Mouse (Mus musculus) stomach, postnatal 0 days (tissue): ENCODE measurements around the gene Ctf1. TPM values are rescaled to one million over a fixed set of nuclear protein-coding genes. Genes with fewer than 3 reads are reported as not detected.

Source experiments
- ATAC-seq: fragments of 200-750 bp; cut with Nextera tagmentation; 2 replicates; pipeline ENCODE4 v1.8.0; 2017; ENCODE audit not compliant: low FRiP score, low TSS enrichment
- DNase-seq: peaks from one replicate; pipeline ENCODE4 v3.0.0-alpha.2; 2016; ENCODE audit warnings: low spot score
- H3K27ac ChIP-seq: fragments of 300-500 bp; sonication (generic); replicated peaks from 2 replicates; pipeline ENCODE4 v1.5.1; 2014; ENCODE audit warnings: mild to moderate bottlenecking, control low read depth
- H3K27me3 ChIP-seq: fragments of 300-500 bp; sonication (generic); 2 replicates; pipeline ENCODE4 v1.6.1; 2014; ENCODE audit warnings: low read length; ENCODE audit not compliant: control insufficient read depth, insufficient read depth
- H3K36me3 ChIP-seq: fragments of 300-500 bp; sonication (generic); 2 replicates; pipeline ENCODE4 v1.6.1; 2014; ENCODE audit warnings: low read length, mixed read lengths; ENCODE audit not compliant: control insufficient read depth, insufficient read depth
- H3K4me1 ChIP-seq: fragments of 300-500 bp; sonication (generic); replicated peaks from 2 replicates; pipeline ENCODE4 v1.6.1; 2014; ENCODE audit warnings: antibody characterized with exemption; ENCODE audit not compliant: control insufficient read depth, insufficient read depth
- H3K4me2 ChIP-seq: fragments of 300-500 bp; sonication (generic); replicated peaks from 2 replicates; pipeline ENCODE4 v1.6.1; 2014; ENCODE audit warnings: low read depth, mild to moderate bottlenecking, control low read depth, moderate library complexity
- H3K4me3 ChIP-seq: fragments of 300-500 bp; sonication (generic); 2 replicates; pipeline ENCODE4 v1.5.1; 2014; ENCODE audit warnings: low read depth, low read length, control low read depth
- H3K9ac ChIP-seq: fragments of 300-500 bp; sonication (generic); 2 replicates; pipeline ENCODE4 v1.6.1; 2014; ENCODE audit warnings: mild to moderate bottlenecking, low read length, control low read depth, mixed read lengths
- H3K9me3 ChIP-seq: fragments of 300-500 bp; sonication (generic); 2 replicates; pipeline ENCODE4 v1.6.1; 2016; ENCODE audit warnings: low read length; ENCODE audit not compliant: control insufficient read depth
- CTCF ChIP-seq: IDR thresholded peaks from 2 replicates; pipeline ENCODE4 v1.5.1; 2016; ENCODE audit warnings: antibody characterized with exemption, low read depth, mild to moderate bottlenecking, moderate library complexity
- EP300 ChIP-seq: optimal IDR thresholded peaks from 2 replicates; pipeline ENCODE3; 2016; ENCODE audit warnings: antibody characterized with exemption
- WGBS: fragments of 180-500 bp; shearing (Covaris S2); extraction: QIAGEN DNeasy Blood & Tissue Kit; methylation state at CpG from one replicate; pipeline ENCODE4 v1.1.7; 2014; 5-methylcytosine and 5-hydroxymethylcytosine counted together
- polyA plus RNA-seq: library from polyadenylated mRNA; unstranded; fragments of >200 nt; fragmentation: Nextera tagmentation; extraction: Ambion mirVana; gene quantifications from 2 replicates; pipeline ENCODE4 v1.2.1, GENCODE M21; 2015

Gene Ctf1
- polyA plus RNA-seq, 1 experiment from 2014 or later: 13.4 TPM

DNA sequence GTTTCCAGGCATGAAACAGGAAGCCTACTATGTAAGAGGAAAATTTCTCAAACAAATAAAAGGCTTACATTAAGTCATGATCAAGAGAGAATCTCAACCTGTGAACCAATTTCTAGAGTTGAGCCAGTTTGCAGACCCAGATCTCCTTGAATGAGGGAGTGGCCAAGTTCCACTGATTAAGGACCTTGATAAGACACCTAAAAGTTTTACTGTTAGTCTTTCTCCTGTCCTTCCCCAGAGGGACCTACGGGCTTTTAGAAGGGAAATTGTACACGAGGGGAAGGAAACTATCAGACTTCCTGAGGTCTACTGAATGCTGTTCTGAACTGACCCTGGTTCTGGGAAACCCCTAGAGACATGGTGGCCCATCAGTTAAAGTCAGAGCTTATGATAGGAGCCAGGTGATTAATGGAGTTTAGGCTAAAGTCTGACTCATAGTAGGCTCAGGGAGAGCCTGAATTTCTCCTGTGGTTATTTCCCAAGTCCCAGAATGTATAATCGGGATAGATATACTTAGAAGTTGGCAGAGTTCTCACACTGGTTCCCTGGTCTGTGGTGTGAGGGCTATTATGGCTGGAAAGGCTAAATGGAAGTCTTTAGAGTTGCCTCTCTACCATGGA, 11.7 kb upstream of the Ctf1 start:
- Histone ChIP-seq H3K27ac (peak overlapping the region; percentile 4; the same call in 1 of the 2 replicates), H3K9ac (no peak overlapping the region), H3K4me1 (no peaks in the 10 kb centered on the region), H3K27me3 (no peaks in the 10 kb centered on the region), H3K4me2 (no peak overlapping the region), H3K4me3 (no peak overlapping the region), H3K36me3 (peaks cover 4% of the 10 kb centered on the region; the same call in 1 of the 2 replicates), H3K9me3 (no peaks in the 10 kb centered on the region)
- 45% methylated on average over 3 of the region's 3 CpGs for WGBS
- no peak for TF ChIP-seq EP300
- no peak for TF ChIP-seq CTCF
- DNase-seq: no peak
- ATAC-seq: no peak

DNA sequence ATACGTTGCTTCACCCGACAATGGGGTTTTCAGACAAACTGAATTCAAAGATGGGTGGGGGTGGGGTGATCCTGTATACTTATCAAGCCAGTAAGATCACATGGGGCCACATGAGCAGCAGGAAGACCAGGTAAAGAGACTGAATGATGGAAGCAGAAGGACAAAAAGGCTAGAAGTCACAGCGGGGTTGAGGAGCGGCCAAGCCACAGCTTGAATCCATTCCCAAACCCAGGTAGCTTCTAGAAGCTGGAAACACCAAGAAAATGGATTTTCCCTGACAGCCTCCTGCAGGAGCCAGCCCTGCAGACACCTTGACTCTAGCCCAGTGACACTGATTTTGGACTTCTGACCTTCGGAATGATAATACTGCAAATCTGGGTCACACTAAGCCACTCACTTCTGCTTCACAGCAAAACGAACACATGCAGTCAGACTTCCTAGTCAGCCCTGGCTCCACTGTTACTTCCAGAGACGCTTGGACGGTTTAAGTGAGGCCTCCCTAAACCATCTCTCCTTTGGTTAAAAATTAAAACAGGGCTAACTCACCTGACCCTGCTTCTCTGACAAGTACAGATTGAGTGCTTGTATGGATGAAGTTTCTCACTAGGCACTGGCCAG, 8.9 kb upstream of the Ctf1 start:
- WGBS: 90% methylated on average over 8 of the region's 8 CpGs
- Histone ChIP-seq H3K4me3 (no peak overlapping the region), H3K27me3 (no peaks in the 10 kb centered on the region), H3K36me3 (peaks cover 4% of the 10 kb centered on the region; the same call in 1 of the 2 replicates), H3K4me2 (no peak overlapping the region), H3K27ac (no peak overlapping the region), H3K9me3 (no peaks in the 10 kb centered on the region), H3K4me1 (no peaks in the 10 kb centered on the region), H3K9ac (no peak overlapping the region)
- ATAC-seq (no peak), DNase-seq (no peak)
- TF ChIP-seq CTCF: no peak
- no peak for TF ChIP-seq EP300

DNA sequence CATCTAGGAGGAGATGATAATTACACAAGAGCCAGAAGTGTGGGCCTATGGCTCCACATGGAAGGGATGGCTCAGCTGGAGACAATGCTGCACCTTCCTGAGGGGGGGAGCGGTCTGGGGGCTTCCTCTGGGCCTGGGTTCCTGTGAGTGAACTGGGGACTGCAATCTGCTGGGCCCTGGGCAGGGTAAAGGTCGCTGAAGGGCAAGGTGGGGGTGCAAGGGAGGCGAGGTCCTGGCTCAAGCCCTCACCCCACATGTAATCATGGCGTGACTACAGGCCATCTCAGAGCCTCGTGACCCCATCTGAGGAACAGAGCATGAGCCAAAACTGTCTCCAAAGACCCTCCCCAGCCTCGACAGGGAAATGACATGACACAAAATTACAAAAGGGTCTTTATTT, 7.9 kb upstream of the Ctf1 start:
- H3K9me3 ChIP-seq: no peaks in the 10 kb centered on the region
- H3K36me3 ChIP-seq: peaks cover 4% of the 10 kb centered on the region; the same call in 1 of the 2 replicates
- no peaks in the 10 kb centered on the region for H3K4me1 ChIP-seq
- WGBS: 90% methylated on average over 6 of the region's 6 CpGs
- ATAC-seq: no peak
- H3K27ac ChIP-seq: no peak overlapping the region
- no peak overlapping the region for H3K4me2 ChIP-seq
- no peak for DNase-seq
- no peak overlapping the region for H3K4me3 ChIP-seq
- TF ChIP-seq CTCF (no peak), EP300 (no peak)
- H3K27me3 ChIP-seq: no peaks in the 10 kb centered on the region
- H3K9ac ChIP-seq: no peak overlapping the region

DNA sequence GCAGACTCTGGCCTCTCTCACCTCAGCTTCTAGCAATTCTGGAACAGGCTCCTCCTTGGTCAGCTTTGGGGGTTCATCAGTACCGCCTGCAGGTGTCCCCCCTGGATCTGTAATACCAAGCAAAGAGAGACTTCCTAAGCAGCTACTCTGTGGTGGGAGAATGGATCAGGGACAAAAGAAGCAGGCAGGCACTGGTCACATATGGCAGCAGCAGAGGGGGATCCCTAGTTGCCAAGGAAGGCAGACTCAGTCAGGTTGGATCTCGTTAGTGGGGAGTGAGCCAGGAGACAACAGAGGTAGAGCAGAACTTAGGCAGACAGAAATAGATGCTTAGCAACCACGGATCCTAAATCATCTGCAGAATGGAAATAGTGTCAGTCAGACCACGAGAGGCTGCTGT, 6.8 kb upstream of the Ctf1 start:
- H3K36me3 ChIP-seq: peaks cover 4% of the 10 kb centered on the region; the same call in 1 of the 2 replicates
- DNase-seq (no peak), ATAC-seq (no peak)
- H3K4me1 ChIP-seq: no peaks in the 10 kb centered on the region
- no peak overlapping the region for H3K4me2 ChIP-seq
- no peaks in the 10 kb centered on the region for H3K9me3 ChIP-seq
- TF ChIP-seq CTCF: no peak
- no peak for TF ChIP-seq EP300
- no peak overlapping the region for H3K9ac ChIP-seq
- no peak overlapping the region for H3K4me3 ChIP-seq
- WGBS: 73% methylated on average over 4 of the region's 4 CpGs
- H3K27me3 ChIP-seq: no peaks in the 10 kb centered on the region
- no peak overlapping the region for H3K27ac ChIP-seq

DNA sequence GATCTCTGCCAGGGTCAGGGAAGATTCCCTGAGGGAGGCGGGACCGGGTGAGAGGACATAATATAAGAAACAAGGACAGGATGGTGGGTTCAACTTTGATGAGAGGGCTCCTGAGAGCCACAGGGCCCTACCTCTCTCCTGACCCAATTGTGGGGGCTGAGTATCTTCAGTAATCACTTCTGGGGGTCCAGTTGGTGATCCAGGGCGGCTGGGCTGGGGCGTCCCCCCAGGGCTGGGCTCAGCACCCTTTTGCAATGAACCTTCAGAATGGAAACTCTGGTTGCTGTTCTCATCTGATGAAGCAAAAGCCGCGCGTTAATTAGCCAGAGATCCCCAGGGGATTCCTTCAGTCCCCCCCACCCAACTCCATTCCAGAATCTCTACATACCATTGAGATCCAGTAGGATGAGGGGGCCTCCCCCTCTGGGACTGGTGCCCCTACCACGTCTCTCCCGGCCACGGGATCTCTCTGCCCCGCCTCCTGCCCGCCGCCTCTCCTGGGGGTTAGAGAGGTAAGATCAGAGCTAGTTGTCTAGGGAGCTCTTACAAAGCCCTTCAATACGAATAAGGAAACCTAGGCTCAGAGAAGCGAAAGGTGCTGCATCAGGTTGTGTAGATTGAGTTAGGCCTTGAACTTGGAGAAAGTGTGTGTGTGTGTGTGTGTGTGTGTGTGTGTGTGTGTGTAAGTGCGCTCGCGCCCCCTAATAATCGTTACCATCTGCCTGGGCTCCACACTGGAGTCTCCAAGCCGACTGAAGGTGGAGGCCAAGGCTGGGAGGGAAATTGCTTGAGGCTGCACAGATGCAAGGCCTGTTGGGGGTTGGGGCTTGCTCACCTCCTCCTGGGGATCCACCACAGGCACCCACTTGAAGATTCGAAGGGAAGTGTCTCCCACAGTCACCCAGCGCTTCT, 5.2 kb upstream of the Ctf1 start:
- Histone ChIP-seq H3K9me3 (no peaks in the 10 kb centered on the region), H3K9ac (peak overlapping the region; percentile 90), H3K4me1 (peaks cover 6% of the 10 kb centered on the region; the same call in 1 of the 2 replicates), H3K4me3 (peak overlapping the region; percentile 79), H3K27ac (peak overlapping the region; percentile 97), H3K27me3 (no peaks in the 10 kb centered on the region), H3K36me3 (peaks cover 4% of the 10 kb centered on the region; the same call in 1 of the 2 replicates), H3K4me2 (peak overlapping the region; percentile 63)
- 26% methylated on average over 22 of the region's 22 CpGs for WGBS
- ATAC-seq (no peak), DNase-seq (no peak)
- no peak for TF ChIP-seq CTCF
- no peak for TF ChIP-seq EP300
